Mouse (Mus musculus): ENCODE data around the gene Tcerg1l.

Gene Tcerg1l

GRCm38 (mm10) chr7:138397485-138398181 is at the start of gene Tcerg1l:
Gene Tcerg1l, minus strand, starts transcription at chr7:138397730.
- DNase-seq (ENCODE audit: low read depth, low spot score): peak; percentile 72

- DNase-seq (ENCODE audit: low read depth, low spot score): no peak
Measured at GRCm38 (mm10) chr7:138442096-138442495, 44.6 kb upstream of the Tcerg1l start.

GRCm38 (mm10) chr7:138432541-138432940 is 35.0 kb upstream of the Tcerg1l start:
- DNase-seq (ENCODE audit: low read depth, low spot score): peak; percentile 56

- no peak for DNase-seq (ENCODE audit: low read depth, low spot score)
Measured at GRCm38 (mm10) chr7:138431456-138431855, 33.9 kb upstream of the Tcerg1l start.

DNA sequence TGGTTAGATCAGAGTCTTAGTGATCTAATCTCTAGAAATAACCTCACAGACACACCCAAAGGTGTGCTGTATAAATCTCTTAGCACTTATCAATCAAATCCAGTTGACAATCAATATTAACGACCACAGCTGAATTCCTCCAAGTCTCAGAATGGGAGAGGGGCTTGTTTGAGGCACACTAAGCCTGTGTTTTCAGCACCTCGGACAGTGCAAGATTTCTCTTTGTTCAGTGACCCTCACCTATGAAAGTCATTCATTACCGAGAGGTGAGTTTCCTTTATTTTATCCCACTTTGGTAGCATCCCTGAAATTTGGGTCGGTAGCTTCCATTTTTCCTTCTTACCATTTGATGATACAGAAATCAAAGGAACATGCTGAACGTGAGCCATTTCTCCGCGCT is 32.4 kb upstream of the Tcerg1l start:
- DNase-seq (ENCODE audit: low read depth, low spot score): peak; percentile 64

DNA sequence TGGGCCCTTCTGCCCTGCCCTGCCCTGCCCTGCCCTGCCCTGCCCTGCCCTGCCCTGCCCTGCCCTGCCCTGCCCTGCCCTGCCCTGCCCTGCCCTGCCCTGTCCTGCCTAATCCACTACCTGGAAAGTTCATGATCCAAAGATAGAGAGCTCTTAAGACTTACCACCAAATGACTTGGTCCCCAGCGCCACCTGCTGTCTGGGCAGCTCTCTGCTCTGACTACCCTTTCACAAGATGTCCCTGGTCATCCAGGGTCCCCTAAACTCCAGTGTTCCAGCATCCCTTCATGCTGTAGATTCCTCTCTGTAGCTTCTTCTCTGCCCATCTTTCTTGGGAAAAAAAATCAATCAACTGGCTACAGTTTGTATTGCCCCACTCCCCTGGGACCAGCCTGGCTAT is 31.3 kb upstream of the Tcerg1l start:
- peak; percentile 39 for DNase-seq (ENCODE audit: low read depth, low spot score)

DNA sequence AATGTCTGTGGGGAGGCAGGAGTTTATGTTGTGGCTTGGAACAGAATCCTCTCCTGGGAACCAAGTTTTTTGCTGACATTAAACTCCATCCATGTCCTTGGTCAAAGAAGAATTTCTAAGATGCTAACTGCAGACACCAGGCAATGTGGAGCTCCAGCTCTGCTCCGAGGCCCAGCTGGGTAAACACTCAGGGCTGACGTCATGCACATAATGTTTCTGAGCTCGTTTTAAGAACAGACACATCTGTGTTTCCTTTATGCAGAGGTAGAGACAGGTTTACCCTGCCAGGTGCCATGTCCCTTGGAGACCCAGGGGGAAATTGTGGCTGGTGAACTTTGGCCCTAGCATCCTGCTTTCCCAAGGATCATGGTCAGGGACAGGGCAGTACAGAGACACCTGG is 29.9 kb upstream of the Tcerg1l start:
- no peak for DNase-seq (ENCODE audit: low read depth, low spot score)

GRCm38 (mm10) chr7:138413496-138413895 is 16.0 kb upstream of the Tcerg1l start:
- DNase-seq (ENCODE audit: low read depth, low spot score): no peak

DNA sequence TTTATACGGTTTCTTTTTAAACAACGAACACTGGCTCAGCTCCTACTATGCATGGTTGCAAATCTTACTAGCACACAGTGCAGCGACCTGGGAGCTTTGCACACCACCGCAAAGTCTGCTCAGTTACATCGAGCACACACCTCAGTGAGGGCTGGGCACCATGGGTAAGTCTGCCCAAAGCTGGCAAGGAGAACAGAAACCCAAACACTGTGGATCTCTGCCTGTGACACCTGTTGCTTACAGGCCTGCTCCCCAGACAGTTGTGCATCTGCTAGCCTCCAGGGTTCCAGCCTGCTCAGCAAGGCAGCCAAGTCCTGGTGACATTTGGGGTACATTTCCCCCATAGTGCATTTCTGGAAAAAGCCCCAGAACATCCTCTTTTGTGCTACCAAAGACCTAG is 4.1 kb upstream of the Tcerg1l start:
- no peak for DNase-seq (ENCODE audit: low read depth, low spot score)

GRCm38 (mm10) chr7:138400506-138401272 is 3.2 kb upstream of the Tcerg1l start:
- DNase-seq (ENCODE audit: low read depth, low spot score): no peak

GRCm38 (mm10) chr7:138398182-138398793 is 758 bp upstream of the Tcerg1l start:
- DNase-seq (ENCODE audit: low read depth, low spot score): peak; percentile 87

- peak; percentile 74 for DNase-seq (ENCODE audit: low read depth, low spot score)
Measured at GRCm38 (mm10) chr7:138396863-138397484, 556 bp downstream of the Tcerg1l start.

DNA sequence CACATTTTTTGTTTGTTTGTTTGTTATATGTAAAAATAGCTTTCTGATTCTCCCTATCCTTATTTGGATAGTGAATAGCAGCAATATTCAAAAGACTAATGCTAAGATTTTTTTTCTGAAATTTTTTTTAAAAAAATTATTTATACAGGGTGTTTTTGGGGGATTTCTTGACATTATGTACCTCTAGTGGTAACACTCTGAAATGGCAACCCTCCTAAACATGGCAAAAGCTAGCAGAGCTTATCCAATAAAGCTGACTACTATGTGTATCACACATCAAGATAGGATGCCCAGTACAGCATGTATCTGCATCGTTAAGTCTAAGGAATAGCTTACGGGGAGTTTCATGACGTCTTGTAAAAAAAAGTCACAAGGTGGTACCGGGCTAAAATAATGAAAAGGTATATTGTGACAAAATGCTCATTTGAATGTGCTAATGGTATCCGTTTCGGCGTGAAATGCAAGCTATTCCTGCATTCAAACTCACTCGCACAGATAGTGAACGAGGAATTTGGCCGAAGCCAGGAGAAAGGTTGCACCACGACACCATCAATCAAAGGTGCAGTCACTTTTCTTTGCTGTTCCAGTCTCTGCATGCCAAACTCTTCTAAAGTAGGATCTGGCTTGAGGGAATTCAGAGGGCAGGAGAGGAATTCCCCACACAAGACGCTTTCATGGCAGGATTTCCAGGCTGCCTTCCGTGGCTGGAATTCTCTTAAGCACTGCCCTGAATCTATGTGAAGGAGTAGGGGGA is 1.2 kb downstream of the Tcerg1l start:
- no peak for DNase-seq (ENCODE audit: low read depth, low spot score)

GRCm38 (mm10) chr7:138389941-138390340 is 7.6 kb downstream of the Tcerg1l start:
- DNase-seq (ENCODE audit: low read depth, low spot score): no peak

- no peak for DNase-seq (ENCODE audit: low read depth, low spot score)
Measured at GRCm38 (mm10) chr7:138389071-138389470, 8.5 kb downstream of the Tcerg1l start.

GRCm38 (mm10) chr7:138379221-138379620 is 18.3 kb downstream of the Tcerg1l start:
- no peak for DNase-seq (ENCODE audit: low read depth, low spot score)

DNA sequence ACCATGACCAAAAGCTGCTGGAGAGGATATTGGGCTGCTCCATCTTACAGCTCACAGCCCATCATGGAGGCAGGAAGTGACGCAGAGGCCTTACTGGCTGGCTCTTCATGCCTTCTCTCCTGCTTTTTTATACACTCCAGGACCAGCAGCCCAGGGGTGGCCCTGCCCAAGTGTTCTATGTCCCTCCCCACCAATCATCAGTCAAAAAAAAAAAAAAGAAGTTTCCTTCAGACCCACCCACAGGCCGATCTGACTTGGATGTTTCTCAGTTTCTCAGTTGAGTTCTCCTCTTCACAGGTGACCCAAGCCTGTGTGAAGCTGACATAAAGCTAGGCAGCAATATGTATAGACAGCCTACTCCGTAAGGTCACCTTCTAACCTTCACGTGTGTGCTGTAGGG is 19.0 kb downstream of the Tcerg1l start:
- DNase-seq (ENCODE audit: low read depth, low spot score): no peak

DNA sequence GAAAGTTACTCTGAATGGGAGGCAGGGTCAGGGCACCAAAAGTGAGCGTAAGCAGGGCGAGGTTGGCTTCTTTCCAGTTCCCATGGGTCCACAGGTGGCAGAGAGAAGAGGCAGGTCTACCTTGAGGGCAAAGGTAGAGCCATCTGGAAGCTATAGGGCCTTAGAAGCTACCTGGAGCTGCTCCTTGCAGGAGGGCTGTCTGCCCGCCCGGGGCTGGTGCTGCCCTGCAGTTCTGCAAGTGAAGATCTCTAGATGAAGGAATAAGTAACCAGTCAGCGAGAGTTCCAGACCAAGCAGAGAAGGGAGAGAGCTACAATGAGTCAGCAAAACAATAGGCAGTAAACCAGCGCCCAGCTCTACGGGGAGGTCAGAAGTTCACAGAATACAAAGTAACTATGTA is 22.0 kb downstream of the Tcerg1l start:
- DNase-seq (ENCODE audit: low read depth, low spot score): peak; percentile 66

DNA sequence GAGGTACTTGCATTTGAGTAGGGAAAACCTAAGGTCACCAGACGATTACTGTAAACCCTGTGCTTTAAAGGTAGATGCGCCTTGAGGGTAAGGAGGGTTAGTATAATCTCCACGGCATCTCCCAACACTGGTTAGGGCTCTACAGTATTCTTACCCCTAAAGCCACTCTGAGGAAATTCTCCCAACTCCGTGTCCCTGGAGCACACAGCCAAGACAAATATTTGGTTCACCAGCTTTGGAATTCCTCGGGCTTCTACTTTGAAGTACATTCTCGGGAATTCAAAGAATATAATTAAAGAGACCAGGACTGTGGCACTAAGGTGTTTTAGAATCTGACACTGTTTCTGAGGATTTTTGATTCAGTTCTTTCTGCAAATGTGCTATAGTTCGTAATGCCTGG is 23.2 kb downstream of the Tcerg1l start:
- DNase-seq (ENCODE audit: low read depth, low spot score): no peak

DNA sequence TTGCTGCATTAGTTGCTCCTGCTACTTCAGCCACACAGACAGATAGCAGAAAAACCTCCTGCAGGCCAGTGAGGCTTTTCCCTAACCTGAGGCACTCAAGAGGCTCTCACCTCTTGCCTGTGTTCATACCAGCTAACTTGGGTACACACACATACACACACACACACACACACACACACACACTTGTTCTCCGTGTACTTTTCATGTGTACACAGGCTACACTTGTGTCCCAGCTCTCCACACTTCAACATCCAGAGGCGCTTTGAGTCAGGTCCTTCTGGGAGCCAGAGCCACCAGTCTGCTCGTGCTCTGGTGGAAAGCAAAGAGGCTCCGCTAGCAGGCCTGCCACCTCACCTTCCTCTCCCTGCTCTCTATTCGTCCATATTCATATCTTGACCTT is 24.0 kb downstream of the Tcerg1l start:
- DNase-seq (ENCODE audit: low read depth, low spot score): no peak

DNA sequence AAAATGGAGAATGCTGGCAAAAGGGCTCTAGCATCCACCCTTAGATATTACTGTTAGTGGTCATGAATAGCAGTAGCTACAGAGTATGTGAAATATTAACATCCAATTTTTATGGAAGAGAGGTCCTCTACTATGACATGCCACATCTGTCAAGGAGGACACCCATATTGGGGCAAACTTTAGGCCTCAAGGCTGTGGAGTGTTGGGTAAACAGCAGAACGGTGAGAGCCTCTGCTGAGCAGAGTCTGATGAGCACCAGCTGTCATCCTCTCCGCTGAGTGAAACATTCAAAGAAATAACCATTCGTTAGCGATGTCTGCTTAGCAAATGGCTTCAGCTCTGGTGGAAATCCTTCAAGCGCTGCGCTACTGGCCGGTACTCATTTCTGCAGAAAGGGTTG is 30.0 kb downstream of the Tcerg1l start:
- no peak for DNase-seq (ENCODE audit: low read depth, low spot score)

GRCm38 (mm10) chr7:138365519-138365918 is 32.0 kb downstream of the Tcerg1l start:
- DNase-seq (ENCODE audit: low read depth, low spot score): no peak
